Mouse (Mus musculus) adrenal gland, adult 2 months (tissue): Measurements from ENCODE around the gene Magea6. TPM values are rescaled to one million over a fixed set of nuclear protein-coding genes. Genes with fewer than 3 reads are reported as not detected.
"Not testable (repeated sequence)": the region's sequence is repeated elsewhere in the genome, so short reads cannot be mapped to it uniquely, and the experiment has no call there.

ENCODE experiments used
- DNase-seq: peaks from one replicate; pipeline ENCODE4 v3.0.0; 2021
- long read RNA-seq: library from polyadenylated mRNA; stranded (forward); transcript quantifications from one replicate; pipeline ENCODE4 v2.0.0, GENCODE M21; 2021
- polyA plus RNA-seq: library from polyadenylated mRNA; depleted of rRNA; stranded (reverse); fragments of >200 nt; gene quantifications from 2 replicates; pipeline ENCODE4 v1.2.3, GENCODE M21; 2012; rRNA removed
- total RNA-seq, 2 experiments: library from RNA; stranded (reverse); gene quantifications; 2 replicates each; pipeline ENCODE4 v1.2.3; 2021

The Magea6 gene
- total RNA-seq (not detected), polyA plus RNA-seq (not detected in 2 replicates)
- long read RNA-seq = 0 reads

GRCm38 (mm10) chrX:154935887-154936286, at the start of gene Magea6:
Gene Magea6 (minus strand): TSS chrX:154935987.
- DNase-seq = not testable (repeated sequence)

GRCm38 (mm10) chrX:154949405-154949804, 13.6 kb upstream of the Magea6 start, which contains the start of gene Magea3:
Gene Magea3 (minus strand): TSS chrX:154949505.
- not testable (repeated sequence) for DNase-seq

GRCm38 (mm10) chrX:154890167-154890566, 45.6 kb downstream of the Magea6 start, which contains the start of gene Cldn34b1:
Gene Cldn34b1 (minus strand): TSS chrX:154890267.
- DNase-seq = not testable (repeated sequence)

Other genes with a start within 250 kb of the Magea6 start
- not detected for gene Cldn34b1, start 45.7 kb downstream of the Magea6 start, total RNA-seq
- gene Cldn34b1, start 45.7 kb downstream of the Magea6 start, polyA plus RNA-seq = not detected in 2 replicates
- gene Magea3, start 13.5 kb upstream of the Magea6 start, total RNA-seq = not detected
- gene Magea3, start 13.5 kb upstream of the Magea6 start, polyA plus RNA-seq = not detected in 2 replicates
- not detected for gene Magea8, start 59.9 kb upstream of the Magea6 start, total RNA-seq
- gene Magea8, start 59.9 kb upstream of the Magea6 start, polyA plus RNA-seq = not detected in 2 replicates
- gene Magea5, start 127.2 kb upstream of the Magea6 start, total RNA-seq = not detected
- not detected in 2 replicates for gene Magea5, start 127.2 kb upstream of the Magea6 start, polyA plus RNA-seq
- gene Magea1, start 153.8 kb upstream of the Magea6 start, total RNA-seq = not detected
- not detected in 2 replicates for gene Magea1, start 153.8 kb upstream of the Magea6 start, polyA plus RNA-seq
- not detected for gene Magea2, start 157.7 kb upstream of the Magea6 start, total RNA-seq
- gene Magea2, start 157.7 kb upstream of the Magea6 start, polyA plus RNA-seq = not detected in 2 replicates
- not detected for gene Cldn34b2, start 192.4 kb upstream of the Magea6 start, total RNA-seq
- not detected in 2 replicates for gene Cldn34b2, start 192.4 kb upstream of the Magea6 start, polyA plus RNA-seq